Mouse (Mus musculus): ENCODE measurements around the gene R3hdm2. TPM values are rescaled to one million over a fixed set of nuclear protein-coding genes. Genes with fewer than 3 reads are reported as not detected.

The R3hdm2 gene
- total and polyA plus RNA-seq, 2 experiments from 2014 or later = 31.5 to 42.8 TPM

GRCm38 (mm10) chr10:127485235-127485634 is 105.1 kb downstream of the R3hdm2 start:
- Histone ChIP-seq H3K4me3 (ENCODE audit: low read depth, low read length) (no peak overlapping the region), H3K27me3 (ENCODE audit: control insufficient read depth, insufficient read depth, low read length) (no peaks in the 10 kb centered on the region), H3K9me3 (replicated peaks; ENCODE audit: control insufficient read depth, low read length) (no peaks in the 10 kb centered on the region), H3K27ac (ENCODE audit: low read depth) (no peak overlapping the region), H3K4me2 (ENCODE audit: low read depth, low read length) (no peak overlapping the region), H3K36me3 (replicated peaks; ENCODE audit: control insufficient read depth, insufficient read depth, low read length) (peaks cover 70% of the 10 kb centered on the region), H3K9ac (replicated peaks; ENCODE audit: low read depth, low read length) (no peak overlapping the region), H3K4me1 (ENCODE audit: control insufficient read depth, insufficient read depth) (no peaks in the 10 kb centered on the region)
- ATAC-seq (ENCODE audit: insufficient read depth, low read depth) = no peak
- DNase-seq (ENCODE audit: low spot score) = no peak
- TF ChIP-seq CTCF (IDR thresholded peaks at IDR 0.05; ENCODE audit: low read depth) (no peak), EP300 (IDR thresholded peaks at IDR 0.05; ENCODE audit: low read depth) (no peak)
- 76% methylated on average over 10 of the region's 10 CpGs for WGBS

- no peak overlapping the region for H3K4me2 ChIP-seq (ENCODE audit: low read depth, low read length)
- no peak for DNase-seq (ENCODE audit: low spot score)
- 80% methylated on average over 7 of the region's 7 CpGs for WGBS
Observed at GRCm38 (mm10) chr10:127488856-127489255, 108.7 kb downstream of the R3hdm2 start.

GRCm38 (mm10) chr10:127490160-127491127 is 110.3 kb downstream of the R3hdm2 start:
- ATAC-seq (ENCODE audit: insufficient read depth, low read depth) (no peak), DNase-seq (ENCODE audit: low spot score) (no peak)
- H3K9ac ChIP-seq (replicated peaks; ENCODE audit: low read depth, low read length) = no peak overlapping the region
- no peak for TF ChIP-seq EP300 (IDR thresholded peaks at IDR 0.05; ENCODE audit: low read depth)
- no peak for TF ChIP-seq CTCF (IDR thresholded peaks at IDR 0.05; ENCODE audit: low read depth)
- 89% methylated on average over 18 of the region's 18 CpGs for WGBS
- no peaks in the 10 kb centered on the region for H3K4me1 ChIP-seq (ENCODE audit: control insufficient read depth, insufficient read depth)
- H3K27ac ChIP-seq (ENCODE audit: low read depth) = no peak overlapping the region
- no peak overlapping the region for H3K4me2 ChIP-seq (ENCODE audit: low read depth, low read length)
- no peaks in the 10 kb centered on the region for H3K27me3 ChIP-seq (ENCODE audit: control insufficient read depth, insufficient read depth, low read length)
- H3K9me3 ChIP-seq (replicated peaks; ENCODE audit: control insufficient read depth, low read length) = no peaks in the 10 kb centered on the region
- H3K36me3 ChIP-seq (replicated peaks; ENCODE audit: control insufficient read depth, insufficient read depth, low read length) = peaks cover 83% of the 10 kb centered on the region
- no peak overlapping the region for H3K4me3 ChIP-seq (ENCODE audit: low read depth, low read length)

More at GRCm38 (mm10) chr10:127488856-127489255, 108.7 kb downstream of the R3hdm2 start:
- H3K27ac ChIP-seq (ENCODE audit: low read depth) = no peak overlapping the region
- no peak for TF ChIP-seq EP300 (IDR thresholded peaks at IDR 0.05; ENCODE audit: low read depth)
- TF ChIP-seq CTCF (IDR thresholded peaks at IDR 0.05; ENCODE audit: low read depth) = no peak
- H3K4me3 ChIP-seq (ENCODE audit: low read depth, low read length) = no peak overlapping the region
- no peak for ATAC-seq (ENCODE audit: insufficient read depth, low read depth)
- H3K9me3 ChIP-seq (replicated peaks; ENCODE audit: control insufficient read depth, low read length) = no peaks in the 10 kb centered on the region
- H3K36me3 ChIP-seq (replicated peaks; ENCODE audit: control insufficient read depth, insufficient read depth, low read length) = peaks cover 85% of the 10 kb centered on the region
- no peak overlapping the region for H3K9ac ChIP-seq (replicated peaks; ENCODE audit: low read depth, low read length)
- H3K4me1 ChIP-seq (ENCODE audit: control insufficient read depth, insufficient read depth) = no peaks in the 10 kb centered on the region
- no peaks in the 10 kb centered on the region for H3K27me3 ChIP-seq (ENCODE audit: control insufficient read depth, insufficient read depth, low read length)

GRCm38 (mm10) chr10:127491128-127491512 is 111.0 kb downstream of the R3hdm2 start:
- Histone ChIP-seq H3K9ac (replicated peaks; ENCODE audit: low read depth, low read length) (no peak overlapping the region), H3K27me3 (ENCODE audit: control insufficient read depth, insufficient read depth, low read length) (no peaks in the 10 kb centered on the region), H3K4me2 (ENCODE audit: low read depth, low read length) (no peak overlapping the region), H3K4me3 (ENCODE audit: low read depth, low read length) (no peak overlapping the region), H3K27ac (ENCODE audit: low read depth) (no peak overlapping the region), H3K9me3 (replicated peaks; ENCODE audit: control insufficient read depth, low read length) (no peaks in the 10 kb centered on the region), H3K4me1 (ENCODE audit: control insufficient read depth, insufficient read depth) (no peaks in the 10 kb centered on the region), H3K36me3 (replicated peaks; ENCODE audit: control insufficient read depth, insufficient read depth, low read length) (peaks cover 85% of the 10 kb centered on the region)
- TF ChIP-seq EP300 (IDR thresholded peaks at IDR 0.05; ENCODE audit: low read depth) (no peak), CTCF (IDR thresholded peaks at IDR 0.05; ENCODE audit: low read depth) (no peak)
- DNase-seq (ENCODE audit: low spot score) (no peak), ATAC-seq (ENCODE audit: insufficient read depth, low read depth) (no peak)
- 87% methylated on average over 8 of the region's 8 CpGs for WGBS

- Histone ChIP-seq H3K9me3 (replicated peaks; ENCODE audit: control insufficient read depth, low read length) (no peaks in the 10 kb centered on the region), H3K27me3 (ENCODE audit: control insufficient read depth, insufficient read depth, low read length) (no peaks in the 10 kb centered on the region), H3K4me1 (ENCODE audit: control insufficient read depth, insufficient read depth) (no peaks in the 10 kb centered on the region), H3K36me3 (replicated peaks; ENCODE audit: control insufficient read depth, insufficient read depth, low read length) (peaks cover 89% of the 10 kb centered on the region), H3K27ac (ENCODE audit: low read depth) (no peak overlapping the region), H3K4me3 (ENCODE audit: low read depth, low read length) (no peak overlapping the region), H3K4me2 (ENCODE audit: low read depth, low read length) (no peak overlapping the region), H3K9ac (replicated peaks; ENCODE audit: low read depth, low read length) (no peak overlapping the region)
- DNase-seq (ENCODE audit: low spot score) (no peak), ATAC-seq (ENCODE audit: insufficient read depth, low read depth) (no peak)
- no peak for TF ChIP-seq CTCF (IDR thresholded peaks at IDR 0.05; ENCODE audit: low read depth)
- no peak for TF ChIP-seq EP300 (IDR thresholded peaks at IDR 0.05; ENCODE audit: low read depth)
- 61% methylated on average over 3 of the region's 3 CpGs for WGBS
Observed at GRCm38 (mm10) chr10:127492118-127492517, 112.0 kb downstream of the R3hdm2 start.

Data from heart, postnatal 0 days (tissue).